Mouse (Mus musculus) hindbrain, embryonic 13.5 days (tissue): ENCODE measurements around the gene Csnk2b. TPM values are rescaled to one million over a fixed set of nuclear protein-coding genes. Genes with fewer than 3 reads are reported as not detected.

Experiments
- ATAC-seq: fragments of 200-750 bp; cut with Nextera tagmentation; 2 replicates; pipeline ENCODE4 v1.8.0; 2017; ENCODE audit warnings: moderate TSS enrichment; ENCODE audit not compliant: low FRiP score
- H3K27ac ChIP-seq: fragments of 300-500 bp; sonication (generic); 2 replicates; pipeline ENCODE4 v1.5.1; 2015; ENCODE audit warnings: inconsistent platforms, mild to moderate bottlenecking, moderate library complexity
- H3K27me3 ChIP-seq: fragments of 300-500 bp; sonication (generic); 2 replicates; pipeline ENCODE4 v1.6.1; 2015; ENCODE audit warnings: mild to moderate bottlenecking, inconsistent platforms
- H3K36me3 ChIP-seq: fragments of 300-500 bp; sonication (generic); 2 replicates; pipeline ENCODE4 v1.6.1; 2015; ENCODE audit warnings: mild to moderate bottlenecking, inconsistent platforms
- H3K4me1 ChIP-seq: fragments of 300-500 bp; sonication (generic); replicated peaks from 2 replicates; pipeline ENCODE4 v1.6.1; 2015; ENCODE audit warnings: inconsistent platforms
- H3K4me2 ChIP-seq: fragments of 300-500 bp; sonication (generic); 2 replicates; pipeline ENCODE4 v1.6.1; 2015; ENCODE audit warnings: inconsistent platforms, mild to moderate bottlenecking, moderate library complexity
- H3K4me3 ChIP-seq: fragments of 300-500 bp; sonication (generic); 2 replicates; pipeline ENCODE4 v1.5.1; 2015; ENCODE audit warnings: mild to moderate bottlenecking, inconsistent platforms
- H3K9ac ChIP-seq: fragments of 300-500 bp; sonication (generic); 2 replicates; pipeline ENCODE4 v1.6.1; 2015; ENCODE audit warnings: mild to moderate bottlenecking, inconsistent platforms
- H3K9me3 ChIP-seq: fragments of 300-500 bp; sonication (generic); 2 replicates; pipeline ENCODE4 v1.6.1; 2016; ENCODE audit warnings: inconsistent platforms
- WGBS: fragments of 180-500 bp; shearing (Covaris S2); methylation state at CpG from one replicate; pipeline ENCODE4 v1.1.7; 2015; 5-methylcytosine and 5-hydroxymethylcytosine counted together
- polyA plus RNA-seq: library from polyadenylated mRNA; unstranded; fragments of >200 nt; fragmentation: Nextera tagmentation; extraction: Ambion mirVana; gene quantifications from 2 replicates; pipeline ENCODE4 v1.2.1, GENCODE M21; 2015

Csnk2b gene
- polyA plus RNA-seq, 1 experiment from 2014 or later = 322 TPM

DNA sequence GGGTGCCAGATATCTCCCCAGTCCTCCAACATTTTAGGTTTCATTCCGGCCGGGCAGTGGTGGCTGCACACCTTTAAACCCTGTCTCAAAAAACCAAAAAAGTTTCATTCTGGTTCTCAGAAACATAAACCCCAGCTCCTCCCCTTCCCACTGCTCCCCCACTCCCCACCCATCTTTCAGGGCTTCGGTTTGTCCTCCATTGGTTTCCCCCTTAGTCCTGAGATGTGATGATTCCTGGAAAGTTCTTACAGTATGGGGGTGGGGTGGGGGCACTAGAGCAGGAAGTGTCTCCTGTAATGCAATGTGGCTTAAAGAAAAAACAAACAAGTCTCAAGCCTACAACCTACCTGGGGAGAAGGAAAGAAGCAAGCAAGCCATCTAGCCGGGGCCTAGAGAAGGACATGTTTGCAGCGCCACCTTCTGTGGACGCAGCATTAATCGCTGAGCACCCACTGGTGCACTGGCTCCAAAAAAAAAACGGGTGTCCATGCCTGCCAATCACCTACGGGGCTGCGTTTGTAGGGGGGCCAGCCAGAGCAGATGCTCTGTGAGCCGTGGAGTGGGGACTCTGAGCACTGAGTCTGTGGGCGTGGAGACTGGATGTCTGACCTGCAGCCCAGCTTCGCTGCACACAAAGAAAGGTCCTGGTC, 16.0 kb downstream of the Csnk2b start:
- H3K36me3 ChIP-seq = peaks cover 35% of the 10 kb centered on the region
- 23% methylated on average over 13 of the region's 13 CpGs for WGBS
- H3K4me3 ChIP-seq = peak overlapping the region; percentile 11; the same call in 1 of the 2 replicates
- H3K9me3 ChIP-seq = no peaks in the 10 kb centered on the region
- H3K4me2 ChIP-seq = peak overlapping the region; percentile 39; the same call in 1 of the 2 replicates
- H3K27ac ChIP-seq = no peak overlapping the region
- peaks cover 7% of the 10 kb centered on the region for H3K4me1 ChIP-seq
- ATAC-seq = 0 out of 2 replicates have a peak, but pooled peaks have one; percentile 24
- H3K27me3 ChIP-seq = no peaks in the 10 kb centered on the region
- H3K9ac ChIP-seq = peak overlapping the region; percentile 65

DNA sequence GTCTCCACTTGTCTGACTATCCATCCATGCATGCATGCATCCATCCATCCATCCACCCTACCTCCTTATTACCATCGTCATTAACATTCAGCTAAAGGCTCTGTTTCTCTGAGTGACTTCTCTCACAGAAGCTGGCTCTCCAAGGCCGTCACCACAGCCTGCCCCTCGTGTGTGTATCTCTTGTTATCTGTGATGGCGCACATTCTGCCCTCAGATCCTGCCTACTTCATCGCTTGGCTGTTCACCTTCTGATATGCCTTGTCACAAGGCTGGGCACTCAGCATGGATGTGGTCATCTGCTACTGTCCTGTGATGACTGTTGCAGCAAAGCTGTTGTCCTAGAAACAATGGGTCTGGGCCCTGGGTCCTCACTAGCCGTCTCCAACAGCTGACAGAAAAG, 17.1 kb downstream of the Csnk2b start:
- H3K4me3 ChIP-seq = no peak overlapping the region
- H3K9ac ChIP-seq = no peak overlapping the region
- H3K27ac ChIP-seq = no peak overlapping the region
- H3K9me3 ChIP-seq = no peaks in the 10 kb centered on the region
- no peaks in the 10 kb centered on the region for H3K27me3 ChIP-seq
- H3K36me3 ChIP-seq = peaks cover 46% of the 10 kb centered on the region
- peaks cover 7% of the 10 kb centered on the region for H3K4me1 ChIP-seq
- no peak overlapping the region for H3K4me2 ChIP-seq
- WGBS = 80% methylated on average over 6 of the region's 6 CpGs
- no peak for ATAC-seq

DNA sequence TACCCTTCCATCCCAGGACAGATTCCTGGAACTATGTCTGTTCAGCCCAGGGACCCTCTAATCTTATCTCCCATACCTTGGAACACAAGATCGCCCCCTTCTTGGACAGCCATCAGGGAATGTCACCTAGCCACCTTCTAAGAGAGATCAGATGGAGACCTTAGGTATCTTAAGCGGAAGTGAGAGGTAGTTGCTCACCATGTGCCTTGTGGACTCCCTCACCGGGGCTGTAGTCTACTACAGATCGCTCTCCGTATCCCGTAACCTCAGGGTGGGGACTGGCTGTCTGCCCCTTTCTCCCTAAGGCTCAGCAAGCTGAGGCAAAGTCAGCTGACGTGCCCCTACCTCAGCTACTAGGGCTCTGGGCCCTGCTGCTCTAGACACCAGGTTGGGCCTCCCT, 17.8 kb downstream of the Csnk2b start:
- H3K4me1 ChIP-seq = peaks cover 7% of the 10 kb centered on the region
- H3K27me3 ChIP-seq = no peaks in the 10 kb centered on the region
- H3K27ac ChIP-seq = no peak overlapping the region
- H3K9ac ChIP-seq = 0 out of 2 replicates have a peak overlapping the region, but pooled peaks have one; percentile 13
- H3K4me3 ChIP-seq = no peak overlapping the region
- no peaks in the 10 kb centered on the region for H3K9me3 ChIP-seq
- no peak overlapping the region for H3K4me2 ChIP-seq
- H3K36me3 ChIP-seq = peaks cover 52% of the 10 kb centered on the region
- WGBS = 96% methylated on average over 7 of the region's 7 CpGs
- no peak for ATAC-seq

DNA sequence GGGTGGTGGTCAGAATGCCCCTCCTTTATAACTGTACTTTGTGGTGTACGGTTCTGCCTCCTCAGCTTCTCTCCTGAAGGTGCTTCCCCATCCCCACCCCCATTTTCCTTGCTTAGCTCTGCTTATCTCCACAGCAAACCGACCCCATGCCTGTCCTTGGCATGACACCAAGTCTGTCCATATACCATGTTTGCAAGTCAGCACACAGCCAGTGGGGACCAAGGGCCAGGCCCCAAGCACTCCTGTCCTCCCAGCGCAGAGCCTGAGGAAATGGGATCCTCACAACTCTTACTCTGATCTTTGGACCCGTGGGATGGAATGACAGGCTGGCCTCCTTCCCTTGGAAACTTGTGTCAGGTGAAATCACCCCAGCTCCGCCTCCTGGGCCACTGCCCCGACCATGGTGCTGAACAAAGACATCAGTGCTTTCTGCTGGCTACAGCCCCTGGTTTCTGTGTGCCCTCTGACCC, 18.6 kb downstream of the Csnk2b start:
- H3K4me3 ChIP-seq = no peak overlapping the region
- no peaks in the 10 kb centered on the region for H3K9me3 ChIP-seq
- H3K9ac ChIP-seq = peak overlapping the region; percentile 24; the same call in 1 of the 2 replicates
- H3K27ac ChIP-seq = no peak overlapping the region
- H3K4me1 ChIP-seq = peaks cover 7% of the 10 kb centered on the region
- H3K36me3 ChIP-seq = peaks cover 61% of the 10 kb centered on the region
- H3K27me3 ChIP-seq = no peaks in the 10 kb centered on the region
- no peak for ATAC-seq
- WGBS = 75% methylated on average over 6 of the region's 6 CpGs
- no peak overlapping the region for H3K4me2 ChIP-seq

DNA sequence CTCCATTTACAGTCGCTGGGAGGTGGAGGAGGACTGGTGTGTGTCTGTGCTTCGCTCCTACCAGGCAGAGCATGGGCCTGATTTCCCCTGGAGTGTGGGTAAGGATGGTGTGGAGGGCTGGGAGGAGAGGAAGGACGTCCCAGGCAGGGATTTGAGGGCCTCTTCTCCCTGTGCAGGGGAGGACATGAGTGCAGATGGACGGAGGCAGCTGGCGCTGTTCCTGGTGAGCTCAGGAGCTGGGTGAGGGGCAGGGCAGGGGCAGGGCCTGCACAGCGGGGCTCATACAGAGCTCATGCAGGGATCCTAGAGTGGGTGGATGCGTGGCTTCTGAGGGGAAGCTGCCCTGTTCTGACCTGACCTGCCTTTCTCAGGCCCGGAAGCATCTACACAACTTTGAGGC, 19.6 kb downstream of the Csnk2b start:
- H3K27ac ChIP-seq = no peak overlapping the region
- 76% methylated on average over 8 of the region's 8 CpGs for WGBS
- no peaks in the 10 kb centered on the region for H3K27me3 ChIP-seq
- 0 out of 2 replicates have a peak overlapping the region, but pooled peaks have one; percentile 24 for H3K9ac ChIP-seq
- no peaks in the 10 kb centered on the region for H3K9me3 ChIP-seq
- ATAC-seq = no peak
- peaks cover 7% of the 10 kb centered on the region for H3K4me1 ChIP-seq
- H3K36me3 ChIP-seq = peaks cover 70% of the 10 kb centered on the region
- H3K4me3 ChIP-seq = no peak overlapping the region
- no peak overlapping the region for H3K4me2 ChIP-seq

DNA sequence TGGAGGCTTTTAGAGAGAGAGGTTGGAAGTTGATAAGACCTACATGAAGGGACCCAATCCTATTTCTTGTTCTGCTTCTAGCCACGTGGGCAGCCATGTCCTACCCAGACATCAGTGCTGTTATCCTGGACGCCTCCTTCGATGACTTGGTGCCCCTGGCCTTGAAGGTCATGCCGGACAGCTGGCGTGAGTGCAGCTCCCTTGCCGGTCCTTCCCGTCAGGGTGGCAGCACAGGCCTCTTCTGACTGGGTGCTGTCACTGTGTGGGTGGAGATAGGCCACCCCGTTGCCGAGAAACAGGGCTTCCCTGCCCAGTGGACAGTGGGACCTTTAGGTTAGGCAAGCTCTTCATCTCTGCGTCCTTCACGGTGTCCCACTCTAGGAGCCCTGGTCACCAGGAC, 20.7 kb downstream of the Csnk2b start:
- ATAC-seq = no peak
- 93% methylated on average over 11 of the region's 11 CpGs for WGBS
- no peak overlapping the region for H3K4me3 ChIP-seq
- H3K27ac ChIP-seq = no peak overlapping the region
- H3K9ac ChIP-seq = no peak overlapping the region
- peaks cover 82% of the 10 kb centered on the region for H3K36me3 ChIP-seq
- no peak overlapping the region for H3K4me2 ChIP-seq
- H3K27me3 ChIP-seq = no peaks in the 10 kb centered on the region
- peaks cover 4% of the 10 kb centered on the region for H3K4me1 ChIP-seq
- no peaks in the 10 kb centered on the region for H3K9me3 ChIP-seq

DNA sequence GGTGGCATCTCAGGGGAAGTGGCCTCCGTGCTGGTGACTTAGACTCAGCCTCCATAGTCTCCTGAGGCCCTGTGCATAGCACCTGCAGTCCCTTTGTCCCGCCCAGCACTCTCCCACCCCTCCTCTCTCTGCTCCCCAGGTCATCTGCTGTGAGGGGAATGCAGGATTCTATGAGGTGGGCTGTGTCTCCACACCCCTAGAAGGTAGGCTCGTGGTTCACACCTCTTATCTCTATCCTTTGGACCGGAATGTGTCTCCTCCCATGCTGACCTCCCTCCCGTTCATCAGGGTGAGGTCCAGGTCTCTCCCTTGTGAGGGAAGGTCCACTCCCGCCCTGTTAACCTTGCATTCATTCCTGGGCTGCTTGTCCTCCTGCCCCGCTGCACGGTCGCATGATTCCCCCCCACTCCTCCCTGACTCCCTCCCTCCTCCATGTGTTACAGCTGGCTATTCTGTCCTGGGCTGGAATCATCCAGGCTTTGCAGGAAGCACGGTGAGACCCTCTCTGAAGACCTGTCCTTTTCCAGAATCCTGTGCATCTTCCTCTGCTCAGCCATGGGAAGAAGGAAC, 21.6 kb downstream of the Csnk2b start:
- Histone ChIP-seq H3K27me3 (no peaks in the 10 kb centered on the region), H3K9ac (peak overlapping the region; percentile 19; the same call in 1 of the 2 replicates), H3K36me3 (peaks cover 90% of the 10 kb centered on the region), H3K4me3 (no peak overlapping the region), H3K4me2 (no peak overlapping the region), H3K4me1 (no peaks in the 10 kb centered on the region), H3K27ac (no peak overlapping the region), H3K9me3 (no peaks in the 10 kb centered on the region)
- WGBS = 80% methylated on average over 10 of the region's 10 CpGs
- ATAC-seq = no peak

DNA sequence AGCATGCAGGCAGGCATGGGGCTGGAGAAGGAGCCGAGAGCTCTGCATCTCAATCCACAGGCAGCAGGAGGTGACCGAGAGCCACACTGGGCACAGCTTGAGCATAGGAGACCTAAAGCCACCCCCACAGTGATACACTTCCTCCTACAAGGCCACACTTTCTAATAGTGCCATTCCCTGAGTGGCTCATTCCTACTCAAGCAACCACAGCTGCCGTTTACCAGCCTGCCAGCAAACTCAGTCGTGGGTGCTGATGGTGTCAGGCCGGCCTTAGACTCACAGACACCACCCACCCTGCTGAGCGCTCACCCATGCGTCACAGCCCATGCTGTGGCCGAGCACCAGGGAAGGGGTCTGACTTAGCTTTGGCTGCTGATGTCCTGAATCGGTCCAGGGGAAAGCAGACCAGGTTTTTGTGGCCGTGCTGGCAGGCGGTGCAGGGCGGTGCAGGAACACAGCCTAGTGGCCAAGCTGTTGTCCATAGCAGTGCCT, 24.6 kb downstream of the Csnk2b start:
- Histone ChIP-seq H3K4me1 (no peaks in the 10 kb centered on the region), H3K36me3 (peaks cover 98% of the 10 kb centered on the region), H3K9ac (no peak overlapping the region), H3K27ac (no peak overlapping the region), H3K9me3 (no peaks in the 10 kb centered on the region), H3K27me3 (no peaks in the 10 kb centered on the region), H3K4me2 (no peak overlapping the region), H3K4me3 (no peak overlapping the region)
- ATAC-seq = no peak
- 80% methylated on average over 12 of the region's 12 CpGs for WGBS

DNA sequence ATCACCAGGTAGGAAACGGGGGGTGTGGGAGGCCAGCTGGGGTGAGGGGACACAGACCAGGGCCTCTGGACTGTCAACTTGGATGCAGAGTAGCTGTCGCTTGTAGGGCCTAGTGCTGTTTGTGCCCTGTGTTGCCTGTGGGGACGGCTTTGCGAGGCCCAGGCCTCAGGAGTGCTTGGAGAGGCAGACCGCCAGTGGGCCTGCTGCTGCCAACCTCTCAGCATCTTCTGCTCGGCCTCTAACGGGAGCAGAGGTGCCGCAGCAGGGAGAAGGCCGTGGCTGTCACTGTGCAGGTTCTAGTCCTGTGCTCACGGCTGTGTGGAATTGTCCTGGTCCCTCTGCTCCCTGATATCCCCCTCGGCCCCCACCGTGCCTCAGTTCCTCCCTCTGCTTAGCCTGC, 25.3 kb downstream of the Csnk2b start:
- Histone ChIP-seq H3K27me3 (no peaks in the 10 kb centered on the region), H3K4me1 (no peaks in the 10 kb centered on the region), H3K4me3 (no peak overlapping the region), H3K27ac (no peak overlapping the region), H3K4me2 (no peak overlapping the region), H3K36me3 (peaks cover 97% of the 10 kb centered on the region), H3K9ac (0 out of 2 replicates have a peak overlapping the region, but pooled peaks have one; percentile 13), H3K9me3 (no peaks in the 10 kb centered on the region)
- ATAC-seq = no peak
- WGBS = 88% methylated on average over 12 of the region's 12 CpGs

DNA sequence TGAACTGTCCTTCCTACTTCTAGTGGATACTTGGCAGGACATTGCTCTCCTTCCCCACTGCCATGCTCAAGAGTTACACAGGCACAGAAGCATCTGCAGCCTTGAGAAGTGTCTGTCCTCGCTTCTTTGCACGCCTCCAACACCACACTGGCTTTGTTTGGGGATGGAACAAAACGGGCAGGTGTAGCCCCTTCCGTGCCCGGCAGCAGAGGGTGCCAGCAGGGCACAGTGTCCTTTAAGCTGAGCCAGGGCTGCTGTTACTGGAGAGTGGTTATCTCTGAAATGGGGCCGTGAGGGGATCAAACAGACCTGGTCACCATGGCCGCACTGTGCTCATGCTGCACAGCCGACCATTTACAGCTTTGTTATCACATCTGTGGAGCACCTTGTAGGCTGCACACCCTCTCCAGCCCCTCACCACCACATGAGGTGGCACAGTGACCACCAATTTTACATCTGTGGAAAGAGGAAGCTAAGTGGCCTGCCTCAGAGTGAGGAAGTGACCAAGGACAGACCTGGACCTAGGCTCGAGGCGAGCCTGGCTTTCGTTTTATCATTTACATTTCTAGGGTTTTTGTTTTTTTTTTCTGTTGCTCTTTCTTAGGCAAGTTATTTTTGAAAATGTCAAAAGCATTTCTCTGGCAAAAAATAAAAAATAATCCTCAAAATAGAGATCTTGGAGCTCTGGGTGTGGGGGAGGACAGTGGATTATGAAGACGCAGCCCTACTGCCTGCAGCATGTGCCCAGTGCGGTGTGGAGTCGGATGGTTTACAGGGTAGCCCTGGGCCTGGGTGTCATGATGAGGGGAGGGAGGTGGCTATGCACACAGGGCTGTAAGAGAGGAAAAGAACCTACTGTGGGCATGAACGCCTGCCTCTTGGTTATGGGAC, 27.1 kb downstream of the Csnk2b start:
- Histone ChIP-seq H3K4me2 (no peak overlapping the region), H3K27ac (no peak overlapping the region), H3K27me3 (no peaks in the 10 kb centered on the region), H3K9ac (0 out of 2 replicates have a peak overlapping the region, but pooled peaks have one; percentile 19), H3K4me1 (peaks cover 14% of the 10 kb centered on the region), H3K4me3 (no peak overlapping the region), H3K36me3 (peaks cover 86% of the 10 kb centered on the region), H3K9me3 (no peaks in the 10 kb centered on the region)
- WGBS = 92% methylated on average over 15 of the region's 15 CpGs
- no peak for ATAC-seq

DNA sequence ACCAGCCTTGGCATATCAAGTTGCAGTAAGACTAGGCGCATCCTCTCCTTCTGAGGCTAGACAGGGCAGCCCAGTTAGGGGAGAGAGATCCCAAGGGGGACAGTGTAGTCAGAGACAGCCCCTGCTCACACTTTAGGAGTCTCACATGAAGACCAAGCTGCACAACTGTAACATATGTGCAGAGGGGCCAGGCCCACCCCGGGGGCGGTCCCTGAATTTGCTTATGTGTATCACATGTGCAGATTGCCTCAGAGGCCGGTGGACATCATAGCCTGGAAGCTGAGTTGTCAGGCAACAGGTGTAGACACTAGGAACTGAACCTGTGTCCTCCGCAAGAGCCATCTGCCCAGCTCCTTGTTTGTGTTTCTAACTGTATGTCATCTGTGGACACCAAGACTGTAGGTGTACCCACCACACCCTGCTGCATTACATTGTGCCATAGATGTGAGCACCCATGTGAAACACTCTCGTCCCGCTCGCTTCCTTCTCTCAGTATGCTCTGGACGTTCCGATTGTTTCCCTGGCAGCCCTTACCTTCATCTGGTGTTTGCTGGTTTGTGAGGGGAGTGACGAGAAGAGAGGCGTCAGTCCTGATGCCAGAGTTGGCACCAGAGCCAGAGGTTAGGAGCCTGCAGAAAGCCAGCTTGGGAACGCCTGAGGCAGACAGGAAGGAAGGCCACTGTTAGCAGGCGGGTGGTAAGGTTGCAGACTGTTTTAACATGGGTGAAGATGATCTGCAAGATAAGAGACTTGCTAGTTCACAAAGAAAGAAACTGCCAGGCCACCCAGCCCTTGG, 29.3 kb downstream of the Csnk2b start:
- no peak overlapping the region for H3K4me3 ChIP-seq
- H3K27me3 ChIP-seq = no peaks in the 10 kb centered on the region
- no peaks in the 10 kb centered on the region for H3K9me3 ChIP-seq
- ATAC-seq = no peak
- no peak overlapping the region for H3K9ac ChIP-seq
- peaks cover 15% of the 10 kb centered on the region for H3K4me1 ChIP-seq
- H3K36me3 ChIP-seq = peaks cover 65% of the 10 kb centered on the region
- no peak overlapping the region for H3K27ac ChIP-seq
- no peak overlapping the region for H3K4me2 ChIP-seq
- WGBS = 92% methylated on average over 14 of the region's 14 CpGs
